Mouse (Mus musculus) liver, adult 2 months (tissue): Measurements from ENCODE around the gene Pxdn.
A peak's percentile ranks its signal among the peaks of the same experiment; 100 is the strongest.

ENCODE experiments used
- CTCF ChIP-seq: fragments of 200-500 bp; IDR thresholded peaks from 2 replicates; pipeline ENCODE4 v1.5.1; 2011; ENCODE audit warnings: low read depth, low read length, control low read depth
- POLR2A ChIP-seq: fragments of 200-500 bp; IDR thresholded peaks from 2 replicates; pipeline ENCODE4 v1.6.1; 2011; ENCODE audit warnings: low read length, control low read depth; ENCODE audit not compliant: insufficient read depth; ENCODE audit errors: extremely low read depth

- TF ChIP-seq CTCF (peak; percentile 64), POLR2A (no peak)
Measured at GRCm38 (mm10) chr12:30050235-30050634, 112.8 kb downstream of the Pxdn start.
